Mouse (Mus musculus): ENCODE measurements around the gene Lrmda. TPM values are rescaled to one million over a fixed set of nuclear protein-coding genes. Genes with fewer than 3 reads are reported as not detected.

Gene Lrmda
- total RNA-seq, 2 experiments from 2014 or later, result 3.7 to 3.9 TPM

DNA sequence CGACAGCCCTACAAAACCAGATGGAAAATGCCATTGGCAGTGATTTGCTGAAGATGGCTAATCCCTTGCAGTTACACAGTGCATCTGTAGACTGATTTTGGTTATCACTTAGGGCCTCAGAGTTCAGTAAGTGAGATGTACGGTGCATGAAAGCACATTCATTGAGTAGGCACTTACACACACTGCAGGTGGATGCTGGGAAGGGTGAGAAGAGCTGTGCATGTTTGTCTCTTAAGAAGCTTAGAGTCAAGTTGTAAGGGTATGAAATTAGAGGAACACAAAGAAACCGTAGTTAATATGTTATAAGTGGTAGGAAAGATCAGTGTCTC is 798.7 kb downstream of the Lrmda start:
- no peak for DNase-seq (ENCODE audit: low spot score in 2 of 2)

DNA sequence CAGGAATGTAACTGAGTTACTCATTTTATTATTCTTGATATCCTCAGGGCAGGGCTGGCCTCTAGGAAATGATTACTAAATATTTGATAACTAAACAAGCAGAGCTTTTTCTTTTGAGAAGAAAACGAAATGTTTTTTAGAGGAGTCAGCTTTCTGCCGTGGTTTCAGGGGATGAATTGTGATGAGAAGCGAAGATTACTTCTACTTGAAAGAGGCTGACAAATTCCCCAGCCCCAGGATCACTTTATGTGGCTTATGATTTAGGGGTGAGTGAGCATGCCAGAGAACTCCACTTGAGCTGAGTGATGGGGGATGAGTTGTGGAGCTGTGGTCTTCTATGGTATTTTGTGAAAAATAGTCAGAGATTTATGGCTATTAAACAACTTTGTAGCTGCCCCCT is 803.4 kb downstream of the Lrmda start:
- DNase-seq (ENCODE audit: low spot score in 2 of 2), result no peak

DNA sequence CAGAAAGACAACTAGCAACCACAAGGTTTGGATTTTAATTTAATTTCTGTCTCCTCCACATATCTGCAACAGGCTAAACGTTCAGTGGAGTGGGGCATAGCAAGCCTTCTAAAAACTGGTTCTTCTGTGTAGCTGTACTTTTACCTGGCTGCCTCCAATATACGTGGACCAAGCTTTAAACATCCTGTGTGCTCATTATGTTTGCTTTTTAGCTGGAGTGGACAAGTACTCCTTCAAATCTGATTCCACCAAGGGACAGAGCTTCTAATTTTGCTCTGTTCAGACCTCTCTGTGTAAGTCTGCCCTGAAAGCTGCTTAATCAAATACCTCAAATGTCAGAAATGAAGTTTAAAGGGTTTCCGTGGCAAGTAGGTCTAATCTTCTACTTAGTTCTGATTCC is 807.3 kb downstream of the Lrmda start:
- no peak for DNase-seq (ENCODE audit: low spot score in 2 of 2)

DNA sequence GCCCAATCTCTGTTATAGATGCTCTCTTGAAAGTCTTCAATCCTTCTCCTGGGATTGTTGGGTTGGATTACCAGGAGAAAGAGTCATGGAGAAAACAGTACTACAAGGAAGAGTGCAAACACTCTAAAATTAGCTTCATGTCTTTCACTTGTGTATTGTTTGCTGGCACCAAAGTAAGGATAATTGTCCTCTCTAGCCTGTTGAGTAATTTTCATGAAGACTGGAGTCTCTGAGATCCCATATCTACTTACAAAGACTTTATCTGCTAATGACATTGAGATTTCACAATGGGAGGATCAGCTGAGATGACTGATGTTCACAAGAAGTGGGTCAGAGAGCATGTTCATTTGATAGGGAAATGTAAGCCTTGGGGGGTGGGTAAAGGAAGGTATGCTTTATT is 817.5 kb downstream of the Lrmda start:
- no peak for DNase-seq (ENCODE audit: low spot score in 2 of 2)

DNA sequence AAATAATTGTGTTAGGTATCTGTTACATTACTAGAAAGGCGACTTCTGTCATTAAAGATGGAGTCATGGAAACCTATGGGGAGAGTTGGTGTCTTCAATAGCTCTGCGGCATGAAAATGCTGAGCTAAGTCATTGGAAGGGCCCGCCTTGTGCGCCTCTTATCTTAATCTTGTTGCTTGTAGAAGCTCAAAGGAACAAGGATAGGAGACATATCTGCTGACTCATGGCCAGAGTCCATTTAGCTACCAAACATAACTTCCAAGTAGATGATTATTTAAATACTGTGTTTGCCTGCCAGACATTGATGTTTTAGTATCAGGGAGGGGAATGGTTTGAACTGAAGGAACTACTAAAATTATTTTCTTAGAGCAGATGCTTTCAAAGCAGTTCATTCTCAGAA is 821.6 kb downstream of the Lrmda start:
- no peak for DNase-seq (ENCODE audit: low spot score in 2 of 2)

DNA sequence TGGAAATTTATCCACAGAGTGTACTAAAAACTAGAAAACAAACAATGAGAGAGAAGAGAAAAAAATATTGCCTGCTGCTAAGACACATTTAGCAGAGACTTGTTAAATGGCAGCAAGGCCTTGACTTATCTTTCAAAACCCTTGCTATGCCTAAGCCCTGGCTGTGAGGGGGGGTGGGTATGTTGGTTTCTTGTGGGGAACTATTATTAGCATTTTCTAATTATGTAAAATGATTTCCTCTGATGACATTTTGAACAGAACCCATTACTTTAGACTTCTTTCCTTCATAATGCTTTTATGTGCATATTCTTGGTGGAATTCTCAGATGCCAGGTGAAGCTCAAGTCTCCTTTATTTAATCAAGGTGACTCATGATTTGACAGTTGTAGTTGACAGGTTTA is 824.5 kb downstream of the Lrmda start:
- no peak for DNase-seq (ENCODE audit: low spot score in 2 of 2)

DNA sequence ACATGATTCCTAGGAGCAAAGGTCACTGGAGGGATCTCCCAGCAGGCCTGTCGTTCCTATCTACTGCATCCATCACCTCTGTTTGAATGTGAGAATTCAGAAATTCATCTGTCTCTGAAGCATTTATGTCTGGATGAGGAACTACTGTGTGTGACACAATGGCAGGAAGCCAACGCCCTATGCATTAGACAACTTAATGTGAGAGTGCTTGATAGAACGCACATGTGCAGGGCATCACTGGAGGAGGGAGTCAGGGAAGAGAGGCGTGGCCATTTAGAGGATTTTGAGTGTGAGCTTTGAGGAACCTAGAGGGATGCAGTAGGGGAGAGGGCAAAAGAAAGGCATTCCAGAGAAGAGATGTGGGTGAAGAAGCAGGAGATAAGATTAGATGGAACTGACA is 825.9 kb downstream of the Lrmda start:
- no peak for DNase-seq (ENCODE audit: low spot score in 2 of 2)

DNA sequence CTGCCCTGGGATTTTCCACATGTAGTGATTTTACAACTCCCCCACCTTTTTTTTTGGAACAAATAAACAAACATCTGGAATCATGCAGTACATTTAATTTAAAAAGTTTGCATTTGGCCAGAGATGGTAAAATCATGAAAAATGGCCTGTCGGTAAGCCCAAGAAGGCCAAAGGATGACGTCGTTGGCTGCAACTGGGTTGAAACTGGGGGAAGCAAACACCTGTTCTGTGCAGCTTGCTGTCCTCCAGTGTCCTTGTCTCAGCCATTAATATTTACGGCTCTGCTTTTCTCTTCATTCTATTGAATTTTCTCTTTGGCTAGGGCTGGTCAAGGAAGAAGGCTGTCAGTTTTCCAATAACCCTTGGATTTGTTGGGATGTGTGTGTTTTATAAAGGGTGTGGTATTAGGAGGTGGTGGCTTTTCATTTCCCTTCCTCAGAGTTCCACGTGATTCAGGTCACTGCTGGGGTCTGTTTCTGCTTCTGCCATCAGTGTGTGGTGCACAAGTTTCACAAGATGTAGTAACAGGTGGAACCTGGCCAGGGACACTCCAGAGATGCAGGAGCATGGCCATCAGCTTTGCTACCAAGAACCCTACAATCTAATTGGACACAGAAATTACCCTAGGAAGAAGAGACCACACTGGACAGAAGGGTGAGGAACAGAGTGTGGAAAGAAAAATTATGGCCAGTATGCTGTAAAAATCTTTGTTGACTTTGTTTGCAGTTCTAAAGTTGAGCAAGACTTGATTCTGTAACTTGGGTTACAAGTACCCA is 827.7 kb downstream of the Lrmda start:
- DNase-seq (ENCODE audit: low spot score in 2 of 2), result no peak

DNA sequence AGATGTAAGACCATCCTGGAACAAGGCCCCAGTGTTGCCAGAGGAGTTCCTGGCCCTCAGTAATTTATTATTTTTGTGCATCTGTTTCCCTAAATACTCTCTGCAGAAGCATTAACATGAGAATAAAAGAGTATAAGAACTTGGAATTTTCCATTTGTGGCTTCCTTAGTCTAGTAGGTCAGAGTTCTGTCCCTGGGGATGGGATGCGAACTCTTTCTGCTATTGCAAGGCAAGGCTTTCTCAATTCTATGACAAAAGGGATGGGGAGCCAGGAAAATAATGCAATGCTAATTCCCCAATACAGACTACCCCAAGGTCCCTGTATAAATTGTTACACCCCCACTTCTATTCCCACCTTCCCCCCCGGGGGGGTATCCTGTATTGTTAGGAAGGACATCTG is 829.6 kb downstream of the Lrmda start:
- no peak for DNase-seq (ENCODE audit: low spot score in 2 of 2)

DNA sequence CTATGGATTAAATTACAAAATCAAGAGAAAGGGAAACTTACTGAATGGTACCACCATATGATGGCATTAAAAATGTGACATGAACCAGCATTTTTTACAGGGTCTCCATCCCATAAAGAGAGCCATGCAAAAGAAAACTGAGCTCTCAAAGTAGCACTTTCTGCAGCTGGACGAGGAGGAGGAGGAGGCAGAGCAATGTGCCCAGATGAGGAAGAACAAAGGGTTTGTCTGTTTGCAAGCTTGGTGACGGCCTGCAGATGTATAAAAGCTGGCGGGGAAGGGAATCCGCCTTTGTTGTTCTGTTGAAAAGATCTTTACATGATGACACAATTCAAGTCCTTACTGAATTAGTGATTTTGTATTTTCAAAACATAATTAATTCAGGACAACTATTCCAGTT is 841.1 kb downstream of the Lrmda start:
- no peak for DNase-seq (ENCODE audit: low spot score in 2 of 2)

DNA sequence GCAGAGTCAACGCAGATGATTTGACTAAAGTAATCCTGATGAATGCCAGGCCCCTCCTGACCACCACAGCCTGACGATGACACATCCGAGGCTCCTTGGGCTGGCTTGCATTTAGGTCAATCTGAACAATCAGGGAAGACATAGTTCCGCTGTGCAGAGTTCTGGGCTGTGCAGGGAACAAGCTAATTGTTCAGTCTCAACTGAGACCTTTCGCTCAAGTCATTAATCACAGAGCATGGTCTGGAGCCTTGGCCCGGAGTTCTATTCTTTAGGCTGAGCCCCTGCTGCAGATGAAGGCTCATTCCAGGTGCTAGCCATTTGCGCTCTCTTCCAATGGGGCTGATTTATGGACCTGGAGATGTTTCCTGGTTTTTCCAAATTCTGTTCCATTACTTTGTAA is 844.6 kb downstream of the Lrmda start:
- DNase-seq (ENCODE audit: low spot score in 2 of 2), result no peak

DNA sequence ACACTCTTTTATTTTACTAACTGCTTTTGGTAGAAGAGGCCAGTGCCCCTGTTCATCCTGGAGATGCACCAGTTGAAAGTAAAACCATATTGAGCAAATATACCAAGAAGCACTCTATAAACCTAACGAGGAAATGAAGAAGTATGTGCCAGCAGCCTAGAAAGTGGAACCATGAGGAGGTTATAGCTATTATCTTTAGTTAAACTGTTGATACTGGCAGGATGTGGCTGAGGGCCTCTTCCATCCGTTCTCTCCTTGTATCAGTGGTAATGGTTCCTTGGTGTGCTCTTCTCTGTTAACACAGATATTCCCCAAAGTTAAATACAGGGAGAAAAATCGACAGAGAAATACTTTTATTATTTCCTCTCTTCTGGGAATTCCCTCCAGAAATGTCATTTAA is 855.1 kb downstream of the Lrmda start:
- no peak for DNase-seq (ENCODE audit: low spot score in 2 of 2)

DNA sequence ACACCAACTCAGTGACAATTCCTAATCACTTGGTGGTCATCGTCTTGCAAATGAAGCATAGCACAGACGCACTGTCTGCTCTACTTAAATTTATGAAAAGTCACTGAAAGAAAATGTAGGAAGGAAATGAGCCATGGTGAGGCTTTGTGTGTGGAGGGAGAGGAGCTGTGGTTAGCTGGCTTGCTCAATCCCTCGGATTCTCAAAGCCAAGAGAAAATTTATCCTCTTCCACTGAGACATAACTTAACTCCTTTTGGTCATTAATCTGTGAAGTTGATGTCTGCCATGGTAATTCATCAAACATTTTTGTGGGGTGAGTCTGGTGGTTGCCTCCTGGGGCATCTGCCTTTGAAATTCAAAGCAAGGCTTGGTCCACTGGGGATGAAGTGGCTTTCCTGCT is 867.7 kb downstream of the Lrmda start:
- DNase-seq (ENCODE audit: low spot score in 2 of 2), result no peak

DNA sequence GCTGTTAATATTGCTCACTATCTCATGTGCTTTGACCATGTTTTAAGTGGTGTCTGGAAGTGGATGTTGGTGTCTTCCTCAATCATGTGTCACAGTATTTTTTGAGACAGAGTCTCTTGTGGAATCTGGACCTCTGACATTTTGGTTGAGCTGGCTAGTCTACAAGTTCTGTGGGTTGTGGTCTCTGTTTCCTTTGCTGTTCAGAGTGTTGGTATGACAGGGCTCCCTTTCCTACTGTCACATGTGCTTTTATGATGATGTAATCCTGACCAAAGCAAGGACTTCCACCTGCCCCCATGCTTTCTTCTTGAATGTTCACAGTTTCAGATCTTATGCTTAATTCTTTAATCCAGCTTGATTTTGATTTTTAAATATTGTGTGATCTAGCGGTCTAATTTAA is 879.8 kb downstream of the Lrmda start:
- no peak for DNase-seq (ENCODE audit: low spot score in 2 of 2)

DNA sequence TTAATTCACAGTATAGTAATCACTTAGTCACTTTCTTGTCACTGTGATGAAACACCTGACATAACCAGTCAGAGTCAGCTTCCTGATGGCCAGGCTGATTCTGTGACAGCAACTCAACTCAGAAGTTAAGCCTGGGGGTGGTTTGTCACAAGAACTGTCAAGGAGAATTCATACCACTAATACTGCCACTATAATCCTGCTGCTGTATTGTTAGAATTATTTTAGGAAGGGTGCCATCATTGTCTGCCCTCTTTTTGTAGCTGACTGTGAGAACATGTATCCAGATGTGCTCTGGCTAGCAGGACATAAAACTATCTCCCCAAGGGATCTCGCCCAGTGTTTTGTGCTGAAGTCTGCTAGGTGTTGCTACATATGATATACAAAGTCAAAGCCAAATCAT is 882.6 kb downstream of the Lrmda start:
- no peak for DNase-seq (ENCODE audit: low spot score in 2 of 2)

DNA sequence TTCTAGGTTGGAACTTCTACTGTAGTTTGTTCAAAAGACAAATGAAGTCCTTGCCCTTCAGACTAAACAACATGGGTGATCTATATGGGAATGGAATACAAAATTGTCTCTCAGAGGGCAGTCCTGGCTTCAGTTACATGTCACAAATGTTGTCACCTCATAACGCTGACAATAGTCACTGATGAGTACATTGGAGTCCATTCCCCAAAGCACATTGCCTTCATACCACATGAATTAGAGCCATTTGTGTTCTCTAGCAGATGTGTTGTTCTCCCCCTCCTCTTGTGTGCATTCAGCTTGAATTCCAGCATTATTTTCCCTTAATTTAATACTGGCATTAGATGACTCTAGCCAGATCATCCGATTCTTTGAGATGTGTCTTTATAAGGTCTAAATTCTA is 883.4 kb downstream of the Lrmda start:
- no peak for DNase-seq (ENCODE audit: low spot score in 2 of 2)

DNA sequence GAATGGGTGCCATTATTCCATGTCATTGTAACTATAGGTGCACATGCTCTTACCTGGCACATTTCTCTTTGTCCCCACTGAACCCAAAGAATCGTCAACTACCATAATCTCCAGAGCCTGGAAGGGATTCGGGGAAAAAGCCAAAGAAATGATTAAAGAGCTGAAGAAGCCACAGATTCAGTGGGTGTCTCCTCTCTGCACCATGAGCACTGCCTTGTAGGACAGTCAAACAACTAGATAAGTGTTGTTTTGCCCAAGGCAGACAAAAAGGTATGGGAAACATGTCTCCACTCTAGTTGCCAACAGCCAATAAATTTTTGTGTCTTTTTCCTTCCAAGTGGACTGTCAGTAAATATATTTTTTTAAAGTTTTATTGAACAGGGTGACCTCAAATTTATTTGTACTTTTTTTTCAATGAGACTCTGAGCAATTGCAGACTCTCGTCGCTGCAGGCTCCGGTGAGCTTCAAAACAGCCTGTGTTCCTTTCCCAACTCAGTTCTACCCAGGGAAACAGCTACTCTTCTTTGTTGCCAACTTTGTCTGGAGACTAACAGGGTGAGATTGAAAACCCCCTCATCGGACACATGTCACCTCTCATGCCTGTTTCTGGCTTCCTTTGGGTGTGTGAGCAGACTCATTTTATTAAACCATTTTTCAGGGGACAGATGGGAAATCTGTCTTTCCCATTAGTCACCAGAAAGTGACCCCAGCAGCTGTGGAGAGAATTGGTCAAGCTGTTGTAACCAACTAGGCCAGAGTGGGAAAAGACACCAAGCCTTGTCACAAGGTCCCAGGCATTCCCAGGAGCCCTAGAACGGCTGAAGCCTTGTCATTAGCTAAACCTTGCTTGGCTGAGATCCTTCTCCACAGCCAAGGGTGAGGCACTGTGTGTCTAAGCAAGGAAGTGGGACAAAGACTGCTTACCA is 886.5 kb downstream of the Lrmda start:
- DNase-seq (ENCODE audit: low spot score in 2 of 2), result no peak

DNA sequence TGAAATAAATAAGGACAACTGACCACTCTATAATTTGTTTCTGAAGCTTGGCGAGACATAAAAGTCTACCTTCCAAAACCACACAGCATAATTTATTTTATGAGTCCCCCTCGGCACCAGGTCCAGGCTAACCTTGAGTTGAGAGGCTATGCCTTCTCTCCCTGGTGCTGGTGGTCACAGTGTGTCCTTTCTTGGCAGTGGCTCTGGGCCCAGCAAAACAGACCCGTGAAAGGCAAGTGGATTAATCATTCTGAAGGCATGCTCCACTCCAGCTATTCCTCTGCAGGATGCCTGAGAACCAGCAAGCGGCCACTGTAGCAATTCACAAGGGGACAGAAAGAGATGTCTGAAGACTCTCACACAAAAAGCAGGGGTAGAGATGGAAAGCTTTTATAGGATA is 887.2 kb downstream of the Lrmda start:
- no peak for DNase-seq (ENCODE audit: low spot score in 2 of 2)

DNA sequence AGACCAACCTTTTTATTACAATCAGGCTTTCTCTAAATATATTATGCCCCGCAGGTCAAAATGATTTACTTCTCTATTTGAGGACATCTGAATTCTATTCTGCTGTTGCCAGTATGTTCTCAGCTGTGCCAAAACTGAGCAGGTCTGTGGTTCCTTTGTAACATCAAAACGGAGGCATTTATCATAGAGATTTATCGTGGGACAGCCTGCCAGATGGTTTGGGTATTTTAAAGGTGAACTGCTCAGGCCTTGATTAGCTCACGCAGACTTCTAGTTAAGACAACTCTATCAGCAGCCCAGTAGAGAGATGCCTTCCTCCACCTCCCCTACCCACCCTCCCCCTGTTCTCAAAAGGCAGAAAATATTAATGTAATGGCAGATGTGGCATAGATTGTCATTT is 887.7 kb downstream of the Lrmda start:
- no peak for DNase-seq (ENCODE audit: low spot score in 2 of 2)

DNA sequence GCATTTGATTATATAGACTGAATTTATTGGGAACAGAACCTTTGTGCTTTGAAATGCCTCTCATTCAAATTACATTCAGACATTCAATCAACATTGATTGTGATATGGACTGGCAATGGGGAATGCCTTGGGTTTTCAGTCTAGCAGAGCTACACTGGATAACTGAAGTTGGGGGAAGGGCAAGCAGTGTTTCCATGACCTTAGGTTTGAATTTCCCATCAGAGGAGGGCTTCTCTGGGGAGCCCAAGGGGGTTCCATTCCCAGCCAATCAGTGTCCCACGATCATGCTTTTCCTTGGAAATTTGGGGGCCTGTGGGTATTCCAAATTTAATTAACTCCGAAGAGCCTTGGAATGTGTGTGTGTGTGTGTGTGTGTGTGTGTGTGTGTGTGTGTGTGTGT is 888.5 kb downstream of the Lrmda start:
- no peak for DNase-seq (ENCODE audit: low spot score in 2 of 2)

DNA sequence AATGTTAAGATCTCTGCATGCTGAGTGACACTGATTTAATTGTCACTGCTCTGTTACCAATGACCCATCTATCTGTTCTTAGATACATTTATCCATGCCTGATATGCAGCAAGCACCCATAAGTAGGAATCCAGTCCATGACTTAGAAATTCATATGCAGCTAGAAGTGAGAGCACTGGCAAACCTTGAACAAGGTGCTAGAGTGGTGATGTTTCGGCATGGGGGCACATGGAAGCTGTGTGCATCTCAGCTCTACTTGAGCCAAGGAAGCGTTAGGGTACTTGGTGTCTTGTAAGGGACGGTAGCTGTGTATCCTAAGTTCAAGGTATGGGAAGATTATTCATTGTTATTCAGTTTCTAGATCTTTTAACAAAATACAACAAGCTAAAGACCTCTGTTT is 896.0 kb downstream of the Lrmda start:
- no peak for DNase-seq (ENCODE audit: low spot score in 2 of 2)

DNA sequence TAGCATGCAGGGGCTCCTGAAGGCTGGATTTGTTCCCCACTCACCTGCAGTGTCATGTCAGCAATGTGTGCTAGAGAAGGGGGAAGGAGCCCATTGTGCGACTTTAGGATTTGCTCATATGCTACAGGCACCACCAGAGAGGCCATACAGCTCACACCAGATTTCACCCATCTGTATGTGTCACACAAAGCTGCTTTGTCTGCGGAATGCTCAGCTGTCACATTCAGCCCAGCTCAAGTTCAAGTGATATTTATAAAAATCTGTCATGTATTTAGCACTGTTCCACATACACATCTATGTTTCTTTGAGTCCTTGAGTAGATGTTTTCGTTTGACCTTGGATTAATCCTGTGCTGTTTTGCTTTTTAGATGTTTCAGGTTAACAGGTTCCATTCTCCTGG is 899.0 kb downstream of the Lrmda start:
- no peak for DNase-seq (ENCODE audit: low spot score in 2 of 2)

DNA sequence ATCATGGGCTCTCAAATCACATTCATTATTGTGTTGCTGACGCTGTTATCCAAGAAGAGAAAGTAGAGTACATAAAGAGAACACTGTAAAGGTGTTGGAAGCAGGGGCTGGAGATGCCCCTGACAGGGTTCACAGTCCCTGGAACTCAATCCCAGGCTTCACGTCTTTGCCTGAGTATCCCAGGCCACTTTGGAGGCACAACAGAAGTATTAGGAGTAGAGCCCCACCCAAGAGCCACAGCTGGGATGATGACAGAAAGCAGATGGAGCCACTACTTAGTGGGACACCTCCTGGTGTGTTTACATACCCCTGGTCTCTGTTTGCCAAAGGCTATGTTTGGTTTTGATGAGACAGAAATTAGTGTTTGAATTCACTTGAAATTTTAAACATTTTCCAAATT is 899.4 kb downstream of the Lrmda start:
- no peak for DNase-seq (ENCODE audit: low spot score in 2 of 2)

Measured in adrenal gland, postnatal 4 days (tissue).